Mouse (Mus musculus) cerebellum, adult 2 months (tissue): Measurements from ENCODE around the gene Cct2. TPM values are rescaled to one million over a fixed set of nuclear protein-coding genes. Genes with fewer than 3 reads are reported as not detected.

Source experiments
- DNase-seq, 2 experiments: peaks; one replicate each; pipeline ENCODE4 v3.0.0; 2021
- H3K27ac ChIP-seq: fragments of 200-500 bp; 2 replicates; pipeline ENCODE4 v1.5.1; 2012; ENCODE audit warnings: low read length, control low read depth, inconsistent platforms; ENCODE audit not compliant: insufficient read depth
- H3K27me3 ChIP-seq: fragments of 200-500 bp; 2 replicates; pipeline ENCODE4 v1.6.1; 2012; ENCODE audit warnings: inconsistent platforms, mild to moderate bottlenecking, low read length, moderate library complexity; ENCODE audit not compliant: control insufficient read depth, insufficient read depth
- H3K4me1 ChIP-seq: fragments of 200-500 bp; 2 replicates; pipeline ENCODE4 v1.6.1; 2011; ENCODE audit warnings: low read length; ENCODE audit not compliant: control insufficient read depth, insufficient read depth
- H3K4me3 ChIP-seq: fragments of 200-500 bp; replicated peaks from 2 replicates; pipeline ENCODE3; 2011; ENCODE audit warnings: mild to moderate bottlenecking, low read depth, low read length, control low read depth; ENCODE audit not compliant: insufficient read depth
- CTCF ChIP-seq: fragments of 200-500 bp; IDR thresholded peaks from 2 replicates; pipeline ENCODE4 v1.5.1; 2011; ENCODE audit warnings: low read depth, mild to moderate bottlenecking, control low read depth, low read length, moderate library complexity, borderline replicate concordance; ENCODE audit not compliant: insufficient read depth
- POLR2A ChIP-seq: fragments of 200-500 bp; IDR thresholded peaks from 2 replicates; pipeline ENCODE4 v1.6.1; 2011; ENCODE audit warnings: low read length, control low read depth, borderline replicate concordance; ENCODE audit not compliant: insufficient read depth
- WGBS: fragments of 180-500 bp; shearing (Covaris S2); methylation state at CpG from one replicate; pipeline ENCODE4 v1.1.7; 2018; 5-methylcytosine and 5-hydroxymethylcytosine counted together
- polyA plus RNA-seq: library from polyadenylated mRNA; depleted of rRNA; stranded (reverse); fragments of >200 nt; gene quantifications from 2 replicates; pipeline ENCODE4 v1.2.3, GENCODE M21; 2012

The Cct2 gene
- polyA plus RNA-seq, 1 experiment, result 148 TPM

GRCm38 (mm10) chr10:117023693-117024092, 39.9 kb downstream of the Cct2 start:
- TF ChIP-seq POLR2A (no peak), CTCF (no peak)
- H3K27me3 ChIP-seq, result no peaks in the 10 kb centered on the region
- no peak overlapping the region for H3K27ac ChIP-seq
- H3K4me3 ChIP-seq, result no peak overlapping the region
- no peak for DNase-seq
- WGBS, result 54% methylated on average over 16 of the region's 16 CpGs
- no peaks in the 10 kb centered on the region for H3K4me1 ChIP-seq

- DNase-seq, result no peak
- WGBS, result 18% methylated on average over 21 of the region's 21 CpGs
- no peak for TF ChIP-seq POLR2A
- Histone ChIP-seq H3K4me3 (no peak overlapping the region), H3K27ac (no peak overlapping the region), H3K27me3 (no peaks in the 10 kb centered on the region), H3K4me1 (no peaks in the 10 kb centered on the region)
These were observed 42.4 kb downstream of the Cct2 start for GRCm38 (mm10) chr10:117021020-117021754.

DNA sequence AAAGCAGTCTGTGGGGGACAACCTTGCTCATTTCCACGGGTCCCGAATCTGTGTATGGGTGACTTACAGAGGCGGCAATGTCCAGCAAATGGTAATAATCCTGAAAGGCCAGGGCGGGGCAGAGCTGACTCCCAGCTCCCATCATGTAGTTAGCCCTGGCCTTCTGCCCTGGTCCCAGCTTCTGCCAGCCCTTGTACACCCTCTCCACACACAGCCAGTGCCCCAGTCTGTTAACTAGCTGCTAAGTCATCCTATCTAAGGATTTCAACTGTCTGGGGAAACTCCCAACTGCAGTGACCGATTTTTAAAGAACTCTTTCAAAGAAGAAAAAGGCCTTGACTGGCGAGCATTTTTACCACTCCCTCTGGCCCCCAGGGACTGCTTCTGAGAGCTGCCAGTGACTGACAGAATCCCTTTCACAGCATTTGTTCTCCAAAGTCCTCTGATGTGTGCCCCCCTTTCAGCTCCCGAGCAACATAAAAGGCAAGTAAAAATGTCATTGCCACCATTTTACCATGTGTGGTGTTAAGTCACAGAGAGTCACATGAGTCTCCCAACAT, 45.3 kb downstream of the Cct2 start:
- no peak for TF ChIP-seq CTCF
- TF ChIP-seq POLR2A, result no peak
- WGBS, result 38% methylated on average over 7 of the region's 7 CpGs

DNA sequence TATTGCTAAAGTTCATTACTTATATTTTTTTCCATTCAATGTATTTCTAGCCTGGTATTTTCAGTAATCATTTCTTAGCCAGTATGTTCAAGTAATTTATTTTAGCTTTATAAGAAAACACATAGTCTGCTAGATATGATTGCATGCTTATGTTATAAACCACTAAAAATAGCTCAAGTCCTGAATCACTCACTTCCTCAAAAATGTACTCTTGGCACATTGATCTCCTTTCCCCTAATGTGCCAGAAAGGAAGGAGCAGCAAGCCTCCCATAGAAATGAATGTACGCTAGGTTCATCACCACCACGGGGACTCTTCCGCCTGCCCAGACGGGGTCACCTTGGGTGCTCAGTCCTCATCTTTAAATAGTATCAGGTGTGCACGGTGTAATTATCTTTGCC, 49.0 kb downstream of the Cct2 start:
- no peak overlapping the region for H3K27ac ChIP-seq
- 78% methylated on average over 5 of the region's 5 CpGs for WGBS
- TF ChIP-seq CTCF (no peak), POLR2A (no peak)

More for the DNA sequence above, 45.3 kb downstream of the Cct2 start:
- DNase-seq, result no peak
- H3K27ac ChIP-seq, result no peak overlapping the region
- H3K4me1 ChIP-seq, result no peaks in the 10 kb centered on the region
- no peak overlapping the region for H3K4me3 ChIP-seq
- no peaks in the 10 kb centered on the region for H3K27me3 ChIP-seq

DNA sequence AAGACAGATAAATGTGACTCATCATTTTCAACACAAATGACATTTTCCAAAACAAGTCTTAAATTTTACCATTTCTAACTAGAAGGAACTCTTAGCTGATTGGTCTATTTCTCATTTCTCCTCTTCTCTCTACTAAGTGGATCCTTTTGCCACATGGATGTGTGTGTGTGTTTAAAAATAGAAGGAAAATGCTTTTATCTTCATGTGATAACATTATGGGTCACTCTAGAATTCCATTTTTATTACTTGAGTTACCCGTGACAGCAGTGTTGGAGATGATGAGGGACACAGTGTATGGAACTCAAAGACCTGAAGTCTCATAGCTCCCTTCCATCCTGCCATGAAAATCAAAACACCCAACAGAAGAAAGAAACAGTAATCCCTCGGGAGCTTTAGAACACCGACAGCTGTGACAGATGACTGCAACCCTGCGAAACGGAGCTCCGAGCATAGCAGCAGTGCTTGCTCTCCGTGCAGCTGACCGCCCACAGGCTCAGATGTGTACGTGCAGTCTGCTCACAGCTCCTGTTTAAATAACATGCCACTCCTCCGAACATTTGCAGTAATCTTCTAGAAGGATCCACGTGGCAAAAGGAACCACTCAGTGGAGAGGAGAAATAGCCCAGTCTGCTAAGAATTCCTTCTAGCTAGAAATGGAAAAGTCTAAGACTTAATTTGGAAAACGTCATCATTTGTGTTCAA, 49.8 kb downstream of the Cct2 start:
- WGBS, result 22% methylated on average over 12 of the region's 12 CpGs
- no peak for TF ChIP-seq POLR2A
- TF ChIP-seq CTCF, result no peak
- Histone ChIP-seq H3K4me3 (no peak overlapping the region), H3K27ac (no peak overlapping the region), H3K27me3 (no peaks in the 10 kb centered on the region), H3K4me1 (no peaks in the 10 kb centered on the region)
- DNase-seq, result no peak

More for the DNA sequence above, 49.0 kb downstream of the Cct2 start:
- Histone ChIP-seq H3K27me3 (no peaks in the 10 kb centered on the region), H3K4me3 (no peak overlapping the region), H3K4me1 (no peaks in the 10 kb centered on the region)
- no peak for DNase-seq

GRCm38 (mm10) chr10:117011047-117011446, 52.6 kb downstream of the Cct2 start:
- Histone ChIP-seq H3K27ac (no peak overlapping the region), H3K4me3 (no peak overlapping the region), H3K4me1 (no peaks in the 10 kb centered on the region), H3K27me3 (no peaks in the 10 kb centered on the region)
- no peak for DNase-seq
- TF ChIP-seq CTCF, result no peak
- TF ChIP-seq POLR2A, result no peak
- WGBS, result 43% methylated on average over 8 of the region's 8 CpGs

DNA sequence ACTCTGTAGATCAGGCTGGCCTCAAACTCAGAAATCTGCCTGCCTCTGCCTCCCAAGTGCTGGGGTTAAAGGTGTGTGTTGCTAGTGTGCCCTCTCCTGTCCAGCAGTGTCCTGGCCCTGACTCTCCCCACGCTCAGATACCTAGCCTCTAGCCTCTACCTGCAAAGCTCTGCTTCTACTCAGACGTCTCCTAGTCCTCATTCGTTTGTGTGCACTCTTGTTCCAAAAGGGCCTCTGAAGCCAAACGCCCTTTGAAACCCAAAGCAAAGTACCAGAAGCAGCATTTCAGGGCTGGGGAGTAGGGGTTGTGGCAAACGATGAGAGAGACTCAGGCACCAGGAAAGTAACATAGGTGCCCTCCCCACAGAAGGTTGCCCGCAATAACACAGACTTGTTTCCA, 53.9 kb downstream of the Cct2 start:
- DNase-seq, result no peak
- WGBS, result 87% methylated on average over 6 of the region's 6 CpGs
- no peak for TF ChIP-seq CTCF
- TF ChIP-seq POLR2A, result no peak
- no peaks in the 10 kb centered on the region for H3K4me1 ChIP-seq
- no peaks in the 10 kb centered on the region for H3K27me3 ChIP-seq
- no peak overlapping the region for H3K4me3 ChIP-seq
- no peak overlapping the region for H3K27ac ChIP-seq
